Mouse (Mus musculus) thymus, postnatal 14 days (tissue): ENCODE results near the gene Nploc4.
A peak's percentile ranks its signal among the peaks of the same experiment; 100 is the strongest.
"Not testable (repeated sequence)": the region's sequence is repeated elsewhere in the genome, so short reads cannot be mapped to it uniquely, and the experiment has no call there.

Experiments
- DNase-seq: peaks from one replicate; pipeline ENCODE4 v3.0.0; 2021

Gene Nploc4

GRCm38 (mm10) chr11:120442344-120442743 lies 4.8 kb upstream of the Nploc4 start, which contains the start of gene Tspan10:
Tspan10 (plus strand) TSS chr11:120442644.
- DNase-seq = no peak

GRCm38 (mm10) chr11:120437857-120438385 lies 413 bp upstream of the Nploc4 start:
- no peak for DNase-seq

GRCm38 (mm10) chr11:120426727-120427126 lies 10.8 kb downstream of the Nploc4 start:
- DNase-seq = no peak

GRCm38 (mm10) chr11:120423569-120424295 lies 13.8 kb downstream of the Nploc4 start:
- peak; percentile 55 for DNase-seq

GRCm38 (mm10) chr11:120422651-120423568 lies 14.6 kb downstream of the Nploc4 start:
- DNase-seq = no peak

- no peak for DNase-seq
These were observed 18.9 kb downstream of the Nploc4 start for GRCm38 (mm10) chr11:120418592-120418991.

GRCm38 (mm10) chr11:120417852-120418251 lies 19.7 kb downstream of the Nploc4 start:
- DNase-seq = no peak

- DNase-seq = not testable (repeated sequence)
These were observed 23.9 kb downstream of the Nploc4 start for GRCm38 (mm10) chr11:120413621-120414020.

- DNase-seq = no peak
These were observed 31.1 kb downstream of the Nploc4 start for GRCm38 (mm10) chr11:120406445-120406844.

GRCm38 (mm10) chr11:120405867-120406266 lies 31.6 kb downstream of the Nploc4 start:
- DNase-seq = no peak

- DNase-seq = no peak
These were observed 32.7 kb downstream of the Nploc4 start for GRCm38 (mm10) chr11:120404814-120405213.

- DNase-seq = no peak
These were observed 38.2 kb downstream of the Nploc4 start for GRCm38 (mm10) chr11:120399319-120399718.

GRCm38 (mm10) chr11:120397602-120398001 lies 39.9 kb downstream of the Nploc4 start:
- no peak for DNase-seq

- DNase-seq = no peak
These were observed 41.8 kb downstream of the Nploc4 start for GRCm38 (mm10) chr11:120395661-120396060.

GRCm38 (mm10) chr11:120388580-120388979 lies 48.9 kb downstream of the Nploc4 start:
- no peak for DNase-seq

- DNase-seq = no peak
These were observed 50.4 kb downstream of the Nploc4 start for GRCm38 (mm10) chr11:120387157-120387556.

GRCm38 (mm10) chr11:120386632-120387031 lies 50.9 kb downstream of the Nploc4 start:
- DNase-seq = no peak

- no peak for DNase-seq
These were observed 55.0 kb downstream of the Nploc4 start for GRCm38 (mm10) chr11:120382509-120382908.

GRCm38 (mm10) chr11:120381157-120381556 lies 56.4 kb downstream of the Nploc4 start:
- no peak for DNase-seq

GRCm38 (mm10) chr11:120380271-120380670 lies 57.2 kb downstream of the Nploc4 start:
- DNase-seq = no peak

- peak; percentile 92 for DNase-seq
These were observed 58.6 kb downstream of the Nploc4 start, which contains the start of gene Faap100 for GRCm38 (mm10) chr11:120378611-120379540. Faap100 (minus strand) TSS chr11:120378764.

- DNase-seq = no peak
These were observed 59.4 kb downstream of the Nploc4 start for GRCm38 (mm10) chr11:120378031-120378610.
